Mouse (Mus musculus): ENCODE measurements at regions not wholly inside any gene's neighbourhood (a gene's known extent, or its start where the extent isn't known, plus 50 kb on each side); places are given as distances from the start of the nearest gene placed in this dataset.

- no peak for DNase-seq (ENCODE audit: low spot score)
Measured at GRCm38 (mm10) chr3:54443791-54444190, 82.9 kb downstream of the Postn start.

- no peak for DNase-seq (ENCODE audit: low spot score)
Measured at GRCm38 (mm10) chr3:54446889-54447288, 86.0 kb downstream of the Postn start.

- DNase-seq (ENCODE audit: low spot score) = no peak
Measured at GRCm38 (mm10) chr3:54457416-54457815, 96.5 kb downstream of the Postn start.

- no peak for DNase-seq (ENCODE audit: low spot score)
Measured at GRCm38 (mm10) chr3:54461366-54461765, 100.5 kb downstream of the Postn start.

- no peak for DNase-seq (ENCODE audit: low spot score)
Measured at GRCm38 (mm10) chr3:54466097-54466496, 105.2 kb downstream of the Postn start.

DNA sequence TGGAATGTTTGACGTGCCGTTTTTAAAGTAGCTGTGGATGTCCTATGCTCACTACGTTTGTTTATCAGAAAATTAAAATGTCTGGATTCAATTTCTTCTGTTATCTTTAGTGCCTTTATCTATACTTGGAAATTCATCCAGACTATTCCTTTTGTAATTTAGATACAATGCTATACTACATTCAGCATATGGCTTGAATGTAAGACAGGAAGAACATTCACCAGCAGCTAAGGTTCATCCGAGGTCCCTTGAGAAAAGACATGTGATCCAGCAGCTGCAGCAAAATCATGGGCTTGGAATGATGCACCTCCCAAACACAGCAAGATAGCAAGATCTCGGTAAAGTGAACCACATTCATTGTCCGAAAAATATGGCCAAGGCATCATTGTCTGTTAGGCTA, 113.3 kb downstream of the Postn start:
- DNase-seq (ENCODE audit: low spot score) = no peak

- no peak for DNase-seq (ENCODE audit: low spot score)
Measured at GRCm38 (mm10) chr3:54475879-54476278, 115.0 kb downstream of the Postn start.

GRCm38 (mm10) chr3:54477986-54478385, 117.1 kb downstream of the Postn start:
- no peak for DNase-seq (ENCODE audit: low spot score)

GRCm38 (mm10) chr3:54480251-54480650, 119.3 kb downstream of the Postn start:
- no peak for DNase-seq (ENCODE audit: low spot score)

DNA sequence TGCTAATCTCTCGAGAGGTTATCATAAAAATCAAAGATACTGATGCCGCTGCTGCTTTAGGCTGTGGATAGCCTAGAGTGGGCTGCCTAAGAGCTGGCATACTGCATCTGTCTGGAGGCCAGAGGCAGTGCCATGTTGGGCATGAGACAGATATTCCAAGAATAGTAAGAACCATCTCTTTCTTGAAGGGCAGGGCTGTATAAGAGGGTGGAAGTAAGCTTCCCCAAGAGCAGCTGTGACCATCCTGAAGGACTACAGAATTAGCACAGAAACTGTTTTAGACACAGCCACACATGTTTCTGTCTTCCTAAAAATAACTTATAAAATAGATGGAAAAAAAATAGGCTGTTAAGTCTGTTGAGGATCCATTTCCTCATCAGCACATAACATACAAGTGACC, 126.4 kb downstream of the Postn start:
- DNase-seq (ENCODE audit: low spot score) = no peak

GRCm38 (mm10) chr3:54487844-54488243, 126.9 kb downstream of the Postn start:
- no peak for DNase-seq (ENCODE audit: low spot score)

GRCm38 (mm10) chr3:54490249-54490900, 129.5 kb downstream of the Postn start:
- no peak for DNase-seq (ENCODE audit: low spot score)

GRCm38 (mm10) chr3:54493567-54493966, 132.7 kb downstream of the Postn start:
- DNase-seq (ENCODE audit: low spot score) = no peak

GRCm38 (mm10) chr3:54504997-54505396, 144.1 kb downstream of the Postn start:
- no peak for DNase-seq (ENCODE audit: low spot score)

DNA sequence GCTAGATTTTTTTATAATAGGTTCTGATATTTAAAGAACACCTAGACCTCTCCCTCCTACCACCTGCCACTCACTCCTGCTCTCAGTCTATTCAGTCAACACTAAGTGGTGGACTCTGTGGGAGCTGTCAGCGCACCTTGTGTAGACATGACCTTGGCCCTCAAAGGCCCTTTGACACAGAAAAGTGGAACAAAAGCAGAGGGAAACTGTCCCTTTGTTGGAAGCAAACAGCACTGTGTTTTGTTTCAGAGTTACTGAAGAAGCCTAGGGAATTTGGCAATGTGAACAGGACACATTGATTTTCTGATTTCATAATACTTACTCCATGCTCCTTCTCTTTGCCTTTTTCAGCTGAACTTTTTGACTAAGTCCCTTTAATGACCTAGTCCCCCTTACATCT, 146.7 kb downstream of the Postn start:
- DNase-seq (ENCODE audit: low spot score) = no peak

DNA sequence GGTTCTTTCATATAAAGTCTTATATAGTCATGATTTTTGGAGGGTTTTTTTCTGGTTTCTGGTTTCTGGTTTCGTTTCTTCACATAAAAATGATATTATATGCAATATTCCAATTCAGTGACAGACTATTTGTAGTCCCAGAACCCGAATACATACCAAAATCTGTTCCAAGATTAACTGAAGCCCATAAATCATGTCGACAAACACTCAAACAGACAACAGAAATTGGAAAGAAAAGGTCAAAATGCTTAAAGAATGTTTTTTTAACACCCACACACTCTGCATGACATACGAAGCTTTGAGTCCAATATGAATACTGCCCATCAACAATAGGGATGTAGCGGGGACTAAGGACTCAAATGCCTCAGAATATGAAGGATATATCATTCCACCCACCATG, 148.0 kb downstream of the Postn start:
- no peak for DNase-seq (ENCODE audit: low spot score)

- no peak for DNase-seq (ENCODE audit: low spot score)
Measured at GRCm38 (mm10) chr3:54517251-54517650, 156.3 kb downstream of the Postn start.

DNA sequence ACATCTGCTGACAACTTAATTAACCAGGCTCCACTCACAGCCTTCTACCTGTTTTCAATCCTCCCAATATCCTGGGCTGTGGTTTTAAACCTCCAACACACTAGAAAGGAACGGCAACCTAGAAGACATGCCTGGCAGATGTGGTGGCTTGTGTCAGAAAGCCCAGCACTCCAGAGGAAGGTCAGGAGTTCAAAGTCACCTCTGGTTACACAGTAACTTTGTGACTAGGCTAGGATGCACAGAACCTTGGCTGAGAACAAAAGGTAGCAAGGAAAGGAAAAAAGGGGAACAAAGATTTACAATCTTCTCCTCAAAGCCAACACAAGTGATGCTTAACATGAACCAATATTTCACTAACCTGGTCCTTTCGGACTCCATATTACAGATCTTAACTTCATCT, 161.8 kb downstream of the Postn start:
- DNase-seq (ENCODE audit: low spot score) = no peak

DNA sequence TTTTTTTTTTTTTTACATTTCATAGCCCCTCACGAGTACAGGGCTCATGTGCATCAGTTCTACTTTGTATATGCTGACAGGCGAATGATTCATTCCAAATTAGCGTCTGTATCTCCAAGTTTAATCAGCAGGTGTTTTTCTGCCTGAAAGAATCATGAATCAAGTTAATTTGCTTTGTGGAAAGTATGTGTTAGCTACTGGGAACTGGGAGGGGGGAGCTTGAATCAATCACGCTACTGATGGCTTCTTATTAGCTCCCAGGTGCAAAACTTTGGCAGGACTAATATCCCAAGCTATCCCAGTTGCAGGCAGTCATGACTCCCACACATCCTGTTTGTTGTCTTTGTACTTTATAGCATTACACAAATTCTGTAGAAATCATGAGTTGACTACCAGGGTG, 165.7 kb downstream of the Postn start:
- no peak for DNase-seq (ENCODE audit: low spot score)

- no peak for DNase-seq (ENCODE audit: low spot score)
Measured at GRCm38 (mm10) chr3:54528292-54528691, 164.3 kb upstream of the Supt20 start.

GRCm38 (mm10) chr3:54530251-54530650, 162.4 kb upstream of the Supt20 start:
- no peak for DNase-seq (ENCODE audit: low spot score)

DNA sequence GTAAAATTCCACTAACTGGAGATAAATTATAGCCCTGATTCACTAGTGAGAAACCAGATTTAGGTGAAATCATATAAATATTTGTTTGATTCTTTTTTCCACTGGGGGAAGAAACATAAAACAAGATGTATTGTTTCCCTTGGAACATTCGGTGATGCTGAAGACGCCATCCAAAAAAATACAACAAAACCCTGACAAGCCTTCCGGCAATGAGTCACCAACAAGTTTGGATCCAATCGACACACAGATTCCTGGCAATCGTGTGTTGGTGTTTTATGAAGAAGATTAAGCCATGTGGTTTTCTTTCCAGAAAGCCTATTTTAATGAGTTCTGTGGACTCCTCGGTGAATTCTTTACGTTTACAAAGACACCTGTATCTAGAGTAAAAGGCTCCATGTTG, 157.2 kb upstream of the Supt20 start:
- no peak for DNase-seq (ENCODE audit: low spot score)

GRCm38 (mm10) chr3:54538055-54538454, 154.6 kb upstream of the Supt20 start:
- DNase-seq (ENCODE audit: low spot score) = no peak

- DNase-seq (ENCODE audit: low spot score) = no peak
Measured at GRCm38 (mm10) chr3:54540540-54541080, 152.0 kb upstream of the Supt20 start.

Measured in spleen, adult 12 weeks (tissue).